Mouse (Mus musculus) embryonic fibroblast, embryonic 13.5 days (primary cell): ENCODE results near the gene Sigmar1.

Experiments used
- CTCF ChIP-seq: IDR thresholded peaks from 2 replicates; pipeline ENCODE4 v1.5.1; 2011; ENCODE audit warnings: mild to moderate bottlenecking, control low read depth, low read length, moderate library complexity, borderline replicate concordance; ENCODE audit not compliant: insufficient read depth
- POLR2A ChIP-seq: IDR thresholded peaks from 2 replicates; pipeline ENCODE4 v1.6.1; 2011; ENCODE audit warnings: low read depth, mild to moderate bottlenecking, control low read depth, low read length, moderate library complexity

DNA sequence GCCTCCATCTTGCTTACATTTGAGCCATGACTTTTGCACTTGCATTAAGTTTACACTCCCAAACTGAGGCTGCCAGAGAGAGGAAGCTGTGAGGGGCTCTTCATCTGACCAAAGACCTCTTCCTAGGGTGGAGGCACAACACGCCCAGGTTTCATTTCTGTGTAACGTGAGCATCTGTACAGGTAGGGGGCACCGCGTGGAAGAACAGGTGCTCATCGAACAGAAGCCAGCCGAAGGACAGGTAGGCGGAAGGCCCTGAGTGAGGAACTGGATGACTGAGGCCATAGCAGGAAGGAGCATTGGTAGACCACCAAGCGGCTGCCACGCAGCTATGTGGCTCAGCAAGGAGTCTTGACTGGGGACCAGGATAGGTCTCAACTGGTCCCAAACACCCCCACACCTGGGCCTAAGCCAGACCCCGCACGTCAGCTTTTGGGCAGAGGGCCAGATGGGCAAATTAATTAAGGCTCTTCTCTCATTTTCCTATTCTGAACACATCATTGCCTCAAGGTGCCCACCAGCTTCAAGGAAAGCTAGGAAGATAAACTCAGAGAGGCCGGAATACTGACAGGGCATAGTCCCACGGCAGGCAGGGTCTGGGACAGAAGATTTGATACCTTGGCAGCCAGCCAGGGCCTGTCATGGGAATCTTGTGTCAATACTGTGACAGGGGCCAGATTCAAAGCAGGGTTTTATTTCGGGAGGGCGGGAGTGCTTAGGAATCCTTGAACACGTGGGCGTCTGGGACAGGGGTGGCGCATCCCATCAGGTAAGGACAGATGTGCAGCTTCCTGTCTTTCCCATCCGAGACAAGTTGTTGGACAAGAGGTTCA is 49.8 kb downstream of the Sigmar1 start:
- TF ChIP-seq CTCF, result no peak
- no peak for TF ChIP-seq POLR2A
